Mouse (Mus musculus) heart, adult 2 months (tissue): ENCODE data around the gene 4930595D18Rik. TPM values are rescaled to one million over a fixed set of nuclear protein-coding genes. Genes with fewer than 3 reads are reported as not detected.

Experiments used
- DNase-seq, 2 experiments: peaks; one replicate each; pipeline ENCODE4 v3.0.0; 2021
- H3K27ac ChIP-seq: fragments of 200-600 bp; 2 replicates; pipeline ENCODE4 v1.8.1; 2022
- H3K27me3 ChIP-seq: fragments of 200-500 bp; 2 replicates; pipeline ENCODE4 v1.6.1; 2012; ENCODE audit warnings: mild to moderate bottlenecking, low read length, inconsistent platforms, mixed read lengths; ENCODE audit not compliant: control insufficient read depth, insufficient read depth
- H3K36me3 ChIP-seq: fragments of 200-500 bp; 2 replicates; pipeline ENCODE4 v1.6.1; 2012; ENCODE audit warnings: low read length, inconsistent platforms; ENCODE audit not compliant: control insufficient read depth, insufficient read depth
- H3K4me1 ChIP-seq: fragments of 200-500 bp; 2 replicates; pipeline ENCODE4 v1.6.1; 2011; ENCODE audit warnings: low read length; ENCODE audit not compliant: control insufficient read depth, insufficient read depth
- H3K4me3 ChIP-seq: fragments of 200-600 bp; 2 replicates; pipeline ENCODE4 v1.8.1; 2022
- H3K79me2 ChIP-seq: fragments of 200-500 bp; replicated peaks from 2 replicates; pipeline ENCODE4 v1.6.1; 2012; ENCODE audit warnings: mild to moderate bottlenecking, inconsistent platforms, low read length, moderate library complexity, mixed read lengths; ENCODE audit not compliant: control insufficient read depth, insufficient read depth
- H3K9ac ChIP-seq: fragments of 200-500 bp; 2 replicates; pipeline ENCODE4 v1.6.1; 2012; ENCODE audit warnings: low read depth, mild to moderate bottlenecking, control low read depth, inconsistent platforms, low read length, mixed read lengths
- CTCF ChIP-seq: fragments of 200-600 bp; IDR thresholded peaks from 2 replicates; pipeline ENCODE4 v1.8.1; 2022; ENCODE audit warnings: antibody characterized with exemption, mild to moderate bottlenecking, moderate library complexity
- EP300 ChIP-seq: fragments of 200-500 bp; IDR thresholded peaks from 2 replicates; pipeline ENCODE4 v1.6.1; 2011; ENCODE audit warnings: low read depth, low read length, control low read depth; ENCODE audit not compliant: insufficient read depth
- POLR2A ChIP-seq: fragments of 200-500 bp; IDR thresholded peaks from 2 replicates; pipeline ENCODE4 v1.6.1; 2011; ENCODE audit warnings: mild to moderate bottlenecking, low read depth, low read length, control low read depth; ENCODE audit not compliant: insufficient read depth
- WGBS: fragments of 180-500 bp; shearing (Covaris S2); methylation state at CpG from one replicate; pipeline ENCODE4 v1.1.7; 2018; 5-methylcytosine and 5-hydroxymethylcytosine counted together
- intact Hi-C: fragments of 180-260 bp; cut with DNase I; formaldehyde crosslinking; loops from one replicate; pipeline ENCODE4 v1.15.1; 2025
- long read RNA-seq: library from polyadenylated mRNA; stranded (forward); transcript quantifications from one replicate; pipeline ENCODE4 v2.0.0, GENCODE M21; 2021
- polyA plus RNA-seq: library from polyadenylated mRNA; depleted of rRNA; stranded (reverse); fragments of >200 nt; gene quantifications from 2 replicates; pipeline ENCODE4 v1.2.3, GENCODE M21; 2012; rRNA removed
- total RNA-seq, 2 experiments: library from RNA; stranded (reverse); gene quantifications; 2 replicates each; pipeline ENCODE4 v1.2.3; 2021

The 4930595D18Rik gene
- total RNA-seq (not detected), polyA plus RNA-seq (not detected in 2 replicates)
- long read RNA-seq = 0 reads

DNA sequence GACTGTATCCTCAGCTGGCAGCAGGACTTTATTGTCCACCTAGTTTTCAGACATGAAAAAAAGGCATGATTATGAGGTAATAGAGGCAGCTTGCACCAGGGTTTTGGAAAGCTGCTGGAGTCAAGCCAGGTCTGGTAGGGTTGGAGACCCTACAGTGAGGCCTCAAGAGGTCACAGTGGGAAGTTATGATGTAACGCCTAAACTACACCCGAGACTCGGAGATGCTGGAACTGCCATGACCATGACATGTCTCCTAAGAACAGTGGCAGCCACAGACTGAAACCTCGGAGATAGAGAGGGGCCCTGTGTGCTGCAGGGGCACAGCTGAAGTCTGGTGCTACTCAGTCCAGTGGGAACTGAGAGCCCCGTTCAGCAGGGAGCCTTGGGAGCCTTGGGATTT, at the start of gene 4930595D18Rik:
Gene 4930595D18Rik (minus strand): TSS at position 16 of the 400 bp plus-strand sequence.
- Histone ChIP-seq H3K36me3 (no peaks in the 10 kb centered on the region), H3K27ac (no peak within 1 kb of the TSS), H3K27me3 (no peaks in the 10 kb centered on the region), H3K4me1 (peaks cover 4% of the 10 kb centered on the region), H3K79me2 (0 out of 2 replicates have a peak, but pooled peaks cover 2% of the 10 kb centered on the region), H3K9ac (no peak within 1 kb of the TSS), H3K4me3 (no peak within 1 kb of the TSS)
- DNase-seq = no peak
- intact Hi-C loops = no loop called here
- 67% methylated on average over 5 of the region's 5 CpGs for WGBS
- TF ChIP-seq EP300 (no peak), POLR2A (no peak), CTCF (no peak)

DNA sequence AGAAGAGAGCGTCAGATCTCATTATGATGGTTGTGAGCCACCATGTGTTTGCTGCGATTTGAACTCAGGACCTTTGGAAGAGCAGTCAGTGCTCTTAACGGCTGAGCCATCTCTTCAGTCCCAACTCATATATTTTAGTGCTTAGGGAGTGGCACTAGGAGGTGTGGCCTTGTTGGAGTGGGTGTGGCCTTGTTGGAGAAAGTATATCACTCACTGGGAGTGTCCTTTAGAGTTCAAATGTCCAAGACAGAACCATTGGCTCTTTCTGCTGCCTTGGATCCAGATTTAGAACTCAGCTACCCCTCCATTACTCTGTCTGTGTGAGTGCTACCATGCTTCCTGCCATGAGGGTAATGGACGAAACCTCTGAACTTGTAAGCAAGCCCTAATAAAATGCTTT, 49.5 kb upstream of the 4930595D18Rik start:
- WGBS = 93% methylated on average over 4 of the region's 4 CpGs
- H3K27ac ChIP-seq = no peak overlapping the region
- no peaks in the 10 kb centered on the region for H3K79me2 ChIP-seq
- no peak overlapping the region for H3K4me3 ChIP-seq
- H3K4me1 ChIP-seq = no peaks in the 10 kb centered on the region
- no peak for TF ChIP-seq POLR2A
- no peak for TF ChIP-seq CTCF
- no peak for TF ChIP-seq EP300
- H3K27me3 ChIP-seq = no peaks in the 10 kb centered on the region
- no peak overlapping the region for H3K9ac ChIP-seq
- DNase-seq = no peak
- intact Hi-C loops = no loop called here
- no peaks in the 10 kb centered on the region for H3K36me3 ChIP-seq

DNA sequence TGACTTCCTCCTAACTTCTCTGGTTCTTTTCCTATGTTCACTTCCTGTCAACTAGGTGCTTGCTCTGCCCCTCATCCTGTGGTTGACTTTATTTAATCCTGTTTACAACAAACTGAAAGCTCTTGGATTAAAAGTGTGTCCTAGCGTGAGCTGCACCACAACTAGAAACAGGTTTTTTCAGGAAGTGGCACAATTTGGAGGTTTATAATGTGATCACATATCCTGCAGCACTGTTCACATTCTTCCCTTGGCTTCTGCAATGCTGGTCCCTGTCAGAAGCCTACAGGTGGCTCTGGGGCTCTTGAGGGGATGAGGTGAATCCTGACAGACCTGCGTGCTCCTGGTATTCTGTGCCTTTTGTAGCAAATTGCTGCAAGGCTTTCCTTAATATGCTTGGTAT, 46.5 kb upstream of the 4930595D18Rik start:
- H3K36me3 ChIP-seq = no peaks in the 10 kb centered on the region

DNA sequence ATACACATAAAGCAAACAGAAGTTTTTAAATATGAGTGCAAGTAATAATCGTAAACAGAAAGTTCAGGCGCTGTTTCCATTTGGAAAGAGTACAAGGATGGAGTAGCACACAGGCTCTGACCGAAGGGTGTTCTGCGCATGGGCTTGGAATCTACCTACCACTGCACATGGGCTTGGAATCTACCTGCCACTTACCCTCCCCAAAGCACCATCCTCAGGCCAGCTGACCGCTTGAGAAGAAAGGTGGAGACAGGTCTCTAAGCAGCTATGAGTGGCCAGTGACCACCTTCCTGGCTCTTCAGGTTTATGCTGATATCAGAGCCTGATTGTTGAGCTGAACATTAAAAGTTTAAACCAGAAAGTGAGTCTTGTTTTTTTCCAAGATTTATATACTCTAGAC, 44.2 kb upstream of the 4930595D18Rik start:
- H3K36me3 ChIP-seq = no peaks in the 10 kb centered on the region
- H3K4me3 ChIP-seq = no peak overlapping the region
- H3K4me1 ChIP-seq = no peaks in the 10 kb centered on the region
- H3K79me2 ChIP-seq = no peaks in the 10 kb centered on the region
- no peak for DNase-seq
- 98% methylated on average over 5 of the region's 5 CpGs for WGBS
- no peak overlapping the region for H3K9ac ChIP-seq
- no peaks in the 10 kb centered on the region for H3K27me3 ChIP-seq
- intact Hi-C loops = no loop called here
- H3K27ac ChIP-seq = no peak overlapping the region
- TF ChIP-seq EP300 = no peak
- no peak for TF ChIP-seq CTCF
- no peak for TF ChIP-seq POLR2A

More for the DNA sequence above, 46.5 kb upstream of the 4930595D18Rik start:
- no peak for DNase-seq
- 88% methylated on average over 2 of the region's 2 CpGs for WGBS
- Histone ChIP-seq H3K79me2 (no peaks in the 10 kb centered on the region), H3K4me1 (no peaks in the 10 kb centered on the region), H3K9ac (no peak overlapping the region), H3K4me3 (no peak overlapping the region), H3K27ac (no peak overlapping the region), H3K27me3 (no peaks in the 10 kb centered on the region)
- TF ChIP-seq CTCF (no peak), EP300 (no peak), POLR2A (no peak)
- intact Hi-C loops = no loop called here

DNA sequence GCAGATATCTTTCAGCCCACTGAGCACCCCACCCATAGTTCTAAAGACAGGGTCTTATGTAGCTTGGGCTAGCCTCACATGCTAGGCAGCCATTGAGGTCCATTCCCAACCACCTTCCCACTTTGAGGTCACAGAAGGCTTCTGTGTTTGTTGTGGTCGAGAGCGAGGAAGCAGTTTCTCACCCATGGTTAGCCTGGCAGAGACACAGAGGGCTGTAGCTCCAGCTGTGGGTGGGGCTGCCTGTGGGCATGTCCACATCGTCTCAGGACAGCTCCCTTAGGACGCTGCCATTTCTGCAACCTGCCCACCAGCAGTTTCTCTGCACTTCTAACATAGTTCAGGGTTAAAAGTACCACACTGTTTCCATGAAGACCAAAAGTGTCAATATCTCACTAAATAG, 43.1 kb upstream of the 4930595D18Rik start:
- intact Hi-C loops = no loop called here
- Histone ChIP-seq H3K27me3 (no peaks in the 10 kb centered on the region), H3K4me3 (no peak overlapping the region), H3K4me1 (no peaks in the 10 kb centered on the region), H3K9ac (no peak overlapping the region), H3K27ac (no peak overlapping the region), H3K79me2 (no peaks in the 10 kb centered on the region), H3K36me3 (no peaks in the 10 kb centered on the region)
- DNase-seq = no peak
- TF ChIP-seq CTCF (no peak), POLR2A (no peak), EP300 (no peak)
- 72% methylated on average over 4 of the region's 4 CpGs for WGBS

DNA sequence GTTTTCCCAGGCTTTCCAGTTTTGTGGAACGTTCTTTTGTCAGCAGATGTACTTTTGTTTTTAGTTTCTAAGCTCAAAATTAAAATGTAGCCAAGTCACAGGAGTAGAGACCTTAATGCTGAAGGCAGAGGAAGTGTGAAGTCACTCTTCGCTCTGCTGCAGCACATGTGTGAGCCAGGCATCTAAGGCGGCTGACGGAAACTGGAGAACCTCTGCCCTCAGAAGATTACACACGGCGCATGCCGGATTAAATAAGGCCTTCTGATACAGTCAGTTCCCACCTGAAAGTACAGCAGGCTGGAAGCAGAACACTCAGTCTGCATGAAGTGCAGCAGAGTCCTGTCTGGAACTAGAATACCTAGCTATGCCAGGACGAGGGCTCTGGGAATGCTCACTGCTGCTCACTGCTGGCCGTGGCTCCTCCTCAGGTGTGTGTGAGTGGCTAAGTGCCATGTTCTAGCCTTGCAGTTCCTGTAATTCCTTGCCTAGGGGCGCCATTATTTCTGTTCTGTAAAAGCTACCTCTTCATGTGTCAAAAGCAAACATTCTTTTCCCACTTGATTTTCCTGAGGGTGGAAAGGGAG, 41.0 kb upstream of the 4930595D18Rik start:
- H3K4me1 ChIP-seq = no peaks in the 10 kb centered on the region
- H3K4me3 ChIP-seq = no peak overlapping the region
- WGBS = 57% methylated on average over 10 of the region's 10 CpGs
- no peak overlapping the region for H3K27ac ChIP-seq
- H3K36me3 ChIP-seq = no peaks in the 10 kb centered on the region
- H3K79me2 ChIP-seq = no peaks in the 10 kb centered on the region; the same call in 1 of the 2 replicates
- H3K9ac ChIP-seq = no peak overlapping the region
- TF ChIP-seq POLR2A = no peak
- TF ChIP-seq EP300 = no peak
- no peak for TF ChIP-seq CTCF
- intact Hi-C loops = no loop called here
- DNase-seq = no peak
- H3K27me3 ChIP-seq = no peaks in the 10 kb centered on the region
